Mouse (Mus musculus): ENCODE measurements at regions not wholly inside any gene's neighbourhood (a gene's known extent, or its start where the extent isn't known, plus 50 kb on each side); places are given as distances from the start of the nearest gene placed in this dataset.

DNA sequence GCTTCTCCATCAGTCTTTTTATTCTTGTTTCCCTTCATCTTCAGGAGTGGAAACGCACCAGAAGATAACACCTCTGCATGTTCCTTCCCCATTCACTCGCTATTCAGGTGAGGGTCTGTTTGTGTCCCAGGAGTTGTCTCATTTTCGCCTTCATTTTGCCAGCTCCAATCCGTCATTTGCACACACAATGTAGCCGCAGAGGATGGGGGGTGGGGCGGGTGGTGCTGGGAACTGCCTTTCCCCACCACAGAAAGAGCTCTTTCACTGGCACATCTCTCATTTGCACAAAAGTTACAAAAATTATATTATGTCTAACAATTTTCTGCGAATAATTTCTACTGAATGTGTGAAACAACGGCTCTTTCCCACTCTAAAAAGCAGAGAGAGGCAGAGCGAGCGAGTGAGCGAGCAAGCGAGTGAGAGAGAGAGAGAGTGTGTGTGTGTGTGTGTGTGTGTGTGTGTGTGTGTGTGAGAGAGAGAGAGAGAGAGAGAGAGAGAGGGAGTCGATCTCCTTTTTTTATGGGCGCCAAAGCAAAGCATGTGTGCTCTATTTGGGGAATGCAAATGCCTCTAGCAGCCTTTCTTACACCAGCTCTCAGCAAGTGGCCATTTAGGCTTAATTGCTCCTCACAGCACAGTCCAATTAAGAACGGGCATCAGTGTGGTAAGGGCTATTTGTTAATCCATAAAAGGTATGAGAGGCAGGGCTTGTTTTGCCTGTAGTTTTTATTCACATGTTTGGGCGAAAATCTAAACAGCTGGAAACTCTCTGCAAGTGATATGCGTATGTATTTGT lies 225.2 kb upstream of the Kif2a start:
- in situ Hi-C loops (cut with MboI; ENCODE audit: low pct_unique_long_range_greater_than_20kb in 1 of 2, low sequenced_read_pairs in 2 of 2, unreplicated experiment in 1 of 2) = no loop called here

DNA sequence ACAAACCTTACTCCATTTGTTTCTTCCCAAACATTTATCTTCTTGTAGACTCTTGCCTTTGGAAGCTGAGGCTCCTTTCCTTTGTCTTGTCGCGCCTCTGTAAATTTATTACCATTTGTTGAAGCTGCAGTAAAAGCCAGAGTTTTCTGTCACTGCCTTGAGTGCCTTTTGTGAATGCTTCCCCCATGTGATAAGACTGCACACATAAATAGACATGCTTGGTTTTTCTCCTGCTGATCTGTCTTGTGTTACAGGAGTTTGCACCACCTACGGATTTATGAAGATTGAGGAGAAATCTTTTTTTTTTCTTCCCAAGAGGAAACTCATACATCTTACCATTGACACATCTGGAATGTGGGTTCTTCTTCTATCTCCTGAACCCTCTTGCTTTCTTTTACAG lies 222.2 kb upstream of the Kif2a start:
- in situ Hi-C loops (cut with MboI; ENCODE audit: low pct_unique_long_range_greater_than_20kb in 1 of 2, low sequenced_read_pairs in 2 of 2, unreplicated experiment in 1 of 2) = no loop called here

DNA sequence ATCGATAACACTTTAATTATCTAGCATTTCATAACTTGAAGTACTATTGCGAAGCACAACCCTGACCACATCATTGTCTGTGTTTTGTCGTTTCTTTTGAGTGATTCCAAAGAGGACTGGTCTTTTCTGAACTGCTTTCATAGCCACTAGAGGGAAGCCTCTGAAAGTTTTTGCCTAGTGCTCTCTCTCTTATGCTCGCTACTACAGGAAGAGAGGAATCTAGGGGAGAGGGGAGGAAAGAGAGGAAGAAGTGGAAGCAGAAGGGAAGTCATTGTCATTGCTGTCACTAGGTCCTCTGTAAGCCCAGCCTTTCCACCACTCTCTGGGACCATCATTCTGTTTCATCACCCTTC lies 217.1 kb upstream of the Kif2a start:
- in situ Hi-C loops (cut with MboI; ENCODE audit: low pct_unique_long_range_greater_than_20kb in 1 of 2, low sequenced_read_pairs in 2 of 2, unreplicated experiment in 1 of 2) = no loop called here

DNA sequence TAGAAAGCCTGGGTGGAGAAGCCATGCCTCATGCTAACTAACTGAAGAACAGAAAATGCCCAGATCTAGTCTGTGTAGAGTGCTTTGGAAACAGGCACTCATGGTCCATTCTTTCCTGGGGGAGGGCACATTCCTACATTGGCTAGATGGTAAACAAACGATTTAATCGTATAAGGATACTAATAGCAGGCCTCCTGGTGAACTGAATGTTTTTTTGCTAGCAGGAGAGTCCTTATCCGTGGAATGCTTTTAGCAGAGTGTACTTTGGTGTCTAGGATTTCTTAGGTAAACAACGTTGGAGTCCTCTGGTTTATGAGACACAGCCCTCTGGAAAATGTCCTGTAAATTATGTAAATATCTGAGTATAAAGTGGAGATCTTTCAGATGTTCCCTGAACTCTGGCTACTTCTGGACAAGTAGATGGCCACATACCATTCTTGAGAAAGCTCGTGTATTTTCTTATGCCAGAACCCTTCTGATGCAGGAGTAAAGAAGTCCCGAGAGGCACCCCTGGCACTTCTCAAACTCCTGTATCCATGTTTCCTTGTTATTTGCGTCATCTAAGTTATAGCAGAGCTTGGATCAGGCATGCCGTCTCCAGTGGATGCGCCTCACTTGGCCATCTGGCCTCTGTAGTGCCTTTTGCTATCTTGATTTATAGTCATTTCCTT lies 216.6 kb upstream of the Kif2a start:
- in situ Hi-C loops (cut with MboI; ENCODE audit: low pct_unique_long_range_greater_than_20kb in 1 of 2, low sequenced_read_pairs in 2 of 2, unreplicated experiment in 1 of 2) = no loop called here

- in situ Hi-C loops (cut with MboI; ENCODE audit: low pct_unique_long_range_greater_than_20kb in 1 of 2, low sequenced_read_pairs in 2 of 2, unreplicated experiment in 1 of 2) = no loop called here
Measured at GRCm38 (mm10) chr13:107219456-107219855, 197.5 kb upstream of the Kif2a start.

- in situ Hi-C loops (cut with MboI; ENCODE audit: low pct_unique_long_range_greater_than_20kb in 1 of 2, low sequenced_read_pairs in 2 of 2, unreplicated experiment in 1 of 2) = no loop called here
Measured at GRCm38 (mm10) chr13:107218351-107218750, 196.4 kb upstream of the Kif2a start.

DNA sequence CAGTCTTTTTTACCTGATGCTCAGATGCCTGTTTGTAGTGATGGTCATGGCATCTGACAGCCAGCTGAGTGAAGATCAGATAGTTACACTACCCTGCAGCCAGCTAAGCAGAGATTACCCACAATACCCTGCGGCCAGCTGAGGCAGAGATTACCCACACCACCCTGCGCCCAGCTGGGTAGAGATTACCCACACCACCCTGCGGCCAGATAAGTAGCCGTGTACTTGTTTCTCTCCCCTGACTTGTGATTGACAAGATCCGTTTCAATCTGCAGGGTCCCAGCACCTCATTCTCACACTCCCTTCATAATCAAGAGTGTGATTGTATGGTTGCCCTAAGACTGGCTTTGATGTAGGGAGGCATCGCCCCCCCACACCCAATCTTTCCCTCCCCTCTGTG lies 195.9 kb upstream of the Kif2a start:
- in situ Hi-C loops (cut with MboI; ENCODE audit: low pct_unique_long_range_greater_than_20kb in 1 of 2, low sequenced_read_pairs in 2 of 2, unreplicated experiment in 1 of 2) = no loop called here

GRCm38 (mm10) chr13:107213281-107213680 lies 191.4 kb upstream of the Kif2a start:
- in situ Hi-C loops (cut with MboI; ENCODE audit: low pct_unique_long_range_greater_than_20kb in 1 of 2, low sequenced_read_pairs in 2 of 2, unreplicated experiment in 1 of 2) = no loop called here

GRCm38 (mm10) chr13:107210676-107211075 lies 188.8 kb upstream of the Kif2a start:
- in situ Hi-C loops (cut with MboI; ENCODE audit: low pct_unique_long_range_greater_than_20kb in 1 of 2, low sequenced_read_pairs in 2 of 2, unreplicated experiment in 1 of 2) = no loop called here

DNA sequence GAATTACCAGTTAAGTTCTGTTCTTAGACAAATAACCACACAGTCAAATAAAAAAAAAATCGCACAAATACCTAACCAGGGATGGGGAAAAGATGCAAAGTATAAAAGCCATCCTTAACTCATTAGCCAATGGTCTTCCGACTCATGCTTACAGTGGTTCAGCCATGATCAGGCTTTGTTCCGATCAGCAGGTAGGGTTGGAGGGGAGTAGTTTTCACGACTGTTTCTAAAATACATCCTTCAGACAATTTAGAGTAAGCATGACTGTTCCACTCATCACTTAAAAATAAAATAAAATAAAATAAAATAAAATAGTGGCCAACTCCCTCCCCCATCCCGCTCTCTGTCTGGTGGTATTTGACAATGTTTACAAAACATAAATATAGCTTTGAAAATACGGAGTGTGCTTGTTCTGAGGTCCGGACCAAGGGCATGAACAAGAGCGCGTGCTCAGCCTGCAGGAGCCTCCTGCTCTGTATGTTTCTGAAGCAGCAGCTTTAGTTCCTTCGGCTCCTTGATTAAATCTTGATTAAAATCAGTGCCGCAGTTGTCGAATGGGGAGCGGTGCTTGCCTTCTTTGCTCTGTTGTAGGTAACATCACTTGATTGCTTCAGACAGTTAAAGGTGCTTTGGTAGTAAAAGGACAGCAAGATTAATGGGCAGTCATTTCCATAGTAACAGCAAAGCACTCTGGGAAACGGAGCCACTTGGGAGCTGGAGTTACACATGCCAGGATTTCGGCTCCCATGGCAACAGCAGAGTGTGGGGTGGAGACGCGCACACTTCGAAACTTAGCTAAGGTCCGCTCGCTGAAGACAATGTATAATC lies 185.6 kb upstream of the Kif2a start:
- in situ Hi-C loops (cut with MboI; ENCODE audit: low pct_unique_long_range_greater_than_20kb in 1 of 2, low sequenced_read_pairs in 2 of 2, unreplicated experiment in 1 of 2) = no loop called here

DNA sequence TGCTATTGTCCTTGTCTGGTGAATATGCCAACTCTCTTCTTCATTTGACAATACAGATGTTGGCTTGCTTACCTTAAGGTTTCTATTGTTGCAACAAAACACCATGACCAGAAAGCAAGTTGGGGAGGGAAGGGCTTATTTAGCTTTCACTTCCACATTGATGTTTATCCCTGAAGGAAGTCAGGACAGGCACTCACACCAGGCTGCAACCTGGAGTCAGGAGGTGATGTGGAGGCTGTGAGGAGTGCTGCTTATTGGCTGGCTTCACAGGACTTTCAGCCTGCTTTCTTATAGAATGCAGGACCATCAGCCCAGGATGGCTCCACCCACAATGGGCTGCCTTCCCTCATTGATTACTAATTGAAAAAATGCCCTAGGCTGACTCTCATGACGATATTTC lies 177.9 kb upstream of the Kif2a start:
- in situ Hi-C loops (cut with MboI; ENCODE audit: low pct_unique_long_range_greater_than_20kb in 1 of 2, low sequenced_read_pairs in 2 of 2, unreplicated experiment in 1 of 2) = no loop called here

DNA sequence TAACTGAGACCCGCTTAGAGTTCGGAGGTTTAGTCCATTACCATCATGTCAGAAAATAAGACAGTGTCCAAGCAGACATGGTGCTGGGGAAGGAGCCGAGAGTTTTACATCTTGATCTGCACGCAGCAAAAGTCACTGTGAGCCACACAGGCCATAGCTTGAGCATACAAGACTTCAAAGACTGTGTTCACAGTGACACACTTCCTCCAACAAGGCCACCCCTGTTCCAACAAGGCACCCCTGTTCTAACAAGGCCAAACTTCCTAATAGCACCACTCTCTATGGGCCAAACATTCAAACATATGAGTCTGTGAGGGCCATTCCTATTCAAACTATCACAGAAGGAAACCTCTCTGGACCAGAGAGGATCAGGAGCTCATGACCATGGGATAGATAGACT lies 171.5 kb upstream of the Kif2a start:
- in situ Hi-C loops (cut with MboI; ENCODE audit: low pct_unique_long_range_greater_than_20kb in 1 of 2, low sequenced_read_pairs in 2 of 2, unreplicated experiment in 1 of 2) = no loop called here

- in situ Hi-C loops (cut with MboI; ENCODE audit: low pct_unique_long_range_greater_than_20kb in 1 of 2, low sequenced_read_pairs in 2 of 2, unreplicated experiment in 1 of 2) = no loop called here
Measured at GRCm38 (mm10) chr13:107187258-107187878, 165.4 kb upstream of the Kif2a start.

GRCm38 (mm10) chr13:107182544-107182943 lies 160.6 kb upstream of the Kif2a start:
- in situ Hi-C loops (cut with MboI; ENCODE audit: low pct_unique_long_range_greater_than_20kb in 1 of 2, low sequenced_read_pairs in 2 of 2, unreplicated experiment in 1 of 2) = no loop called here

DNA sequence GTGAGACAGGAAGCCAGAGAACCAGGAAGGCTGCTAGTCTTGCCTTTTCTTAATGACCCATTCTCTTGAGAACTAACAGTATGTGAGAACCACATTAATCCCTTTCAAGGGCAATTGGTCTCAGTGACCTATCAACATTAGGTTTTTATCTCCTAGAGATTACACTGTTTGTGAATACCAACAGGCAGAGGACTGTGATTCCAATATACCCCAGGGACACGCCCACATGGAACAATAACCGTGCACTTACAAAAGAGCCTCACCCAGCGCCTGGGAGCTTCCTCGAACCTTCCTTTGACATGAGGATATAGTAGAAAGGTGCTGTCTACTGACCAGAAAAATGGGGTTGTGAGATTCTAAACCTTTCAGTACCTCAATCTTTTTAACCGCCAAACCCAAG lies 157.6 kb upstream of the Kif2a start:
- in situ Hi-C loops (cut with MboI; ENCODE audit: low pct_unique_long_range_greater_than_20kb in 1 of 2, low sequenced_read_pairs in 2 of 2, unreplicated experiment in 1 of 2) = no loop called here

GRCm38 (mm10) chr13:107177595-107177994 lies 155.7 kb upstream of the Kif2a start:
- in situ Hi-C loops (cut with MboI; ENCODE audit: low pct_unique_long_range_greater_than_20kb in 1 of 2, low sequenced_read_pairs in 2 of 2, unreplicated experiment in 1 of 2) = no loop called here

DNA sequence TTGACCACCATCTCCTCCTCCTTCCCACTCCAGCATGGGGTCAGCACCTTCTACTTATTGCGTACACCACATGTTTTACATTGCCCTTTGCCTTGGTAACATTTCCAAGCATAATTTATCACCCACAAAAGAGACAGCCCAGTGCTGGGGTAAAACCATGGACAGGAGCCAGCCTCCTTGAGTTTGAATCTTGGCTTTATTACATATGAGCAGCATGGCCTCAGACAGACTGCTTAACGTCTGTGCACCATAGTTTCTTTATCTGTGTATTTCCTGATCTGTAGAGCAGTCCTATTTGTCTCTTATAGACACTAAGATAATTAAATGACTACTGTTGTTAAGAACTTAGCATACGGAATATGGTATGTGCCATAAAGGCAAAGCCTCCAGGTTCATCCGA lies 154.0 kb upstream of the Kif2a start:
- in situ Hi-C loops (cut with MboI; ENCODE audit: low pct_unique_long_range_greater_than_20kb in 1 of 2, low sequenced_read_pairs in 2 of 2, unreplicated experiment in 1 of 2) = no loop called here

- in situ Hi-C loops (cut with MboI; ENCODE audit: low pct_unique_long_range_greater_than_20kb in 1 of 2, low sequenced_read_pairs in 2 of 2, unreplicated experiment in 1 of 2) = no loop called here
Measured at GRCm38 (mm10) chr13:107168599-107169149, 146.7 kb upstream of the Kif2a start.

Data from mouse embryonic stem cell (cell line).